Mouse (Mus musculus): ENCODE measurements around the gene Cabp5.
"Not testable (repeated sequence)": the region's sequence is repeated elsewhere in the genome, so short reads cannot be mapped to it uniquely, and the experiment has no call there.

Gene Cabp5

DNA sequence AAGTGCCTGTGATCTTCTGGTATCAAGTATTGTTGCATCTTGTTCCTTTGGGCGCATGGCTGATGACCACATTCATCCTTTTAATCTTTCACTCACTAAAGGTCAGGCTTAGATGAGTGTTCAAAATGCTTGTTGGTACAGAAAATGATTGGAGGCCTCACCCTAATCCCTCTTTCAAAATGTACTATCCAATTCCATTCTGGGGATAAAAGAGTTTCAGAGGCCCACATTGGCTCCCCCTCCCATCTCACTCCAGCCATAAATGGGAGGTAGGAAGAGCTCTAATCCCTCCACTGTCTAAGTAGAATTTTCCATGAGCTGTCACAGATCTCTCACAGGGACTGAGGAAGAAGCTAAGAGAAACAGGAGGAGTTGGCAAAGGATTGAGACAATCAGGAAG, at the start of gene Cabp5:
TSS of gene Cabp5 (plus strand) at position 301 of the 400 bp plus-strand sequence.
- DNase-seq (ENCODE audit: low read depth, low spot score), result no peak

- no peak for DNase-seq (ENCODE audit: low read depth, low spot score)
Measured at GRCm38 (mm10) chr7:13355943-13356342, 42.0 kb upstream of the Cabp5 start.

GRCm38 (mm10) chr7:13380588-13380987, 17.3 kb upstream of the Cabp5 start:
- no peak for DNase-seq (ENCODE audit: low read depth, low spot score)

- not testable (repeated sequence) for DNase-seq (ENCODE audit: low read depth, low spot score)
Measured at GRCm38 (mm10) chr7:13450541-13450940, 52.6 kb downstream of the Cabp5 start, which contains the start of gene Bsph1. Bsph1 (plus strand) TSS chr7:13450841.
